Mouse (Mus musculus) brain, embryonic 14.5 days (tissue): ENCODE measurements around the gene Fam243.

Experiments
- CTCF ChIP-seq: fragments of 200-500 bp; IDR thresholded peaks from 2 replicates; pipeline ENCODE4 v1.5.1; 2012; ENCODE audit warnings: inconsistent platforms, mild to moderate bottlenecking, moderate library complexity, borderline replicate concordance; ENCODE audit not compliant: insufficient read depth, insufficient read length; ENCODE audit errors: extremely low read depth
- POLR2A ChIP-seq: fragments of 200-500 bp; IDR thresholded peaks from 2 replicates; pipeline ENCODE4 v1.6.1; 2012; ENCODE audit warnings: mild to moderate bottlenecking, inconsistent platforms, borderline replicate concordance; ENCODE audit not compliant: poor library complexity, insufficient read depth, insufficient read length, severe bottlenecking; ENCODE audit errors: extremely low read depth

DNA sequence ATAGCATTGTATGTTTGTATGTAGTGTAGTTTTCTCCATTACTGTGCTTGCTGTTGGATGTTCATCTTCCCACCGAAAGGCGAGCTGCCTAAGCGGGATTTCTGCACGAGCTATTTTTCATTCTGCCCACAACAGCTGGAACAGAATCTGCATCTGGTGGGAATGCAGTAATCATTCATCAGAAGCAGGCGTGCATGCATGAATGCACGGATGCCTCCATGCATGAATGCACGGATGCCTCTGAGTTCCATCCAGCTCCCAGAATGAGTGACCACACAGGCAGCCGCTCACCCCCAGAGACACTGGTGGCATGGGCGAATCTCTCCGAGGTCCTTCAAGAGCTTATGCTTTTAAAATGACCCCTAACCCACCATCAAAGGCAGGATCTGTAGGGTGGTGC is 36.3 kb upstream of the Fam243 start:
- no peak for TF ChIP-seq POLR2A
- no peak for TF ChIP-seq CTCF
